Mouse (Mus musculus) liver, embryonic 14.5 days (tissue): ENCODE measurements around the gene Mybpc2.

Source experiments
- CTCF ChIP-seq: IDR thresholded peaks from 2 replicates; pipeline ENCODE4 v1.5.1; 2016; ENCODE audit warnings: antibody characterized with exemption, low read depth, control low read depth
- EP300 ChIP-seq: IDR thresholded peaks from 2 replicates; pipeline ENCODE4 v1.6.1; 2016; ENCODE audit warnings: antibody characterized with exemption, low read depth

DNA sequence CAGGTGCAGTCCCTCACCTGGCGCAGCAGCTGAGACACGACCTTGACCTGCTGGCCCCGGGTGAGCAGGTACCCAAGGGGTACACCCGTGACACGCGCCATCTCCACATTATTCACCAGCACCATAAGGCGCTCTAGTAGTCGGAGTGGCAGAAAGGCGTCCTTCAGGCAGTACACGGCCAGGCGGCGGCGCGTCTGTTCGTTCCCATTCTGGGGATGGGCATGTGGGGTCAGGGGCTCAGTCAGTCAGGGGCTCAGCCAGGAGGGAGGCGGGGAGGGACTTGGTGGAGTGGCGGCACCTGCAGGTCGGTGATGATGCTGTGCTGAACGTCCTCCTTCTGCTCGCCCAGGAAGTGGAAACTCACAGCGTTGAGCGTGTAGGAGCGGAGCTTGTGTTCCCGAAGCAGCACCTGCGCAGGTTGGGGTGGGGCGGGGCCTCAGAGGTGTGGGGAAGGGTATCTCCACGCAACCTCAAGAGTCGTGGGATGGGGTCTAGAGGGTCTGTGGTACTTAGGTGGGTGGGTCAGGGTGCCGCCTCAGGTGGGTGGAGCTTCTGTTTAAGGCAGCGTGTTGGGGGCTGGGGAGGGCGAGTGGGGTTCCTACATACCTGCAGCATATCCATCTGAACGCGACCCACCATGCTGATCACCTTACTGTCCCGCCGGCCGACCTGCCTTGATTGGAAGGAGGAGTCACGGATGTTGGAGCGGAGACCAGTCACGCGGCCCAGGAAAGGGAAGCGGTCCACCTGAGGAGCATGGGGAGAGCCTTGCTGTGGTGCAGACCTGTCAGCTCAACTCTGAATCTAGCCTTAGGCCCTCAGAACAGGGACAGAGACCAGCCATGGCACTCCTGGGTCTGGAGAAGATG is 14.5 kb upstream of the Mybpc2 start:
- TF ChIP-seq EP300 = no peak
- TF ChIP-seq CTCF = no peak
